Mouse (Mus musculus) leukemia stem cell, adult 10-12 weeks (primary cell): ENCODE measurements around the gene Zfp655. TPM values are rescaled to one million over a fixed set of nuclear protein-coding genes. Genes with fewer than 3 reads are reported as not detected.

Experiments
- polyA plus RNA-seq: library from polyadenylated mRNA; stranded (reverse); fragments of >175 nt; gene quantifications from 2 replicates; pipeline ENCODE4 v1.2.3, GENCODE M21; 2012; ENCODE audit warnings: low replicate concordance

Gene Zfp655
- 24.0 and 31.3 TPM in 2 replicates for polyA plus RNA-seq

GRCm38 (mm10) chr5:145231367-145231871 is at the start of gene Zfp655:
Gene Zfp655, plus strand, starts transcription at chr5:145231715.

GRCm38 (mm10) chr5:145191962-145192361 is 39.6 kb upstream of the Zfp655 start, which contains the start of gene Atp5j2:
Gene Atp5j2, minus strand, starts transcription at chr5:145192062.

GRCm38 (mm10) chr5:145201321-145201991 is 30.1 kb upstream of the Zfp655 start, which contains the start of gene Zkscan14:
Gene Zkscan14, minus strand, starts transcription at chr5:145201868.

GRCm38 (mm10) chr5:145203936-145204691 is 27.4 kb upstream of the Zfp655 start, which contains the start of gene Zkscan5:
Gene Zkscan5, plus strand, starts transcription at chr5:145204562.

GRCm38 (mm10) chr5:145280371-145281143 is 49.0 kb downstream of the Zfp655 start, which contains the start of gene Zscan25:
Gene Zscan25, plus strand, starts transcription at chr5:145280500.

Other genes with a start within 250 kb of the Zfp655 start
- gene Gm4871, start 199.0 kb upstream of the Zfp655 start, polyA plus RNA-seq: not detected in 2 replicates
- 0.21 TPM in 1 of 2 replicates, not detected in the other for gene 1700018F24Rik, start 188.7 kb upstream of the Zfp655 start, polyA plus RNA-seq
- 13.5 and 61.3 TPM in 2 replicates for gene Arpc1a, start 147.9 kb upstream of the Zfp655 start, polyA plus RNA-seq
- gene Kpna7, start 147.7 kb upstream of the Zfp655 start, polyA plus RNA-seq: not detected in 2 replicates
- 303 and 531 TPM in 2 replicates for gene Arpc1b, start 117.5 kb upstream of the Zfp655 start, polyA plus RNA-seq
- gene Pdap1, start 91.5 kb upstream of the Zfp655 start, polyA plus RNA-seq: 56.5 and 194 TPM in 2 replicates
- 3.0 and 4.0 TPM in 2 replicates for gene Bud31, start 91.4 kb upstream of the Zfp655 start, polyA plus RNA-seq
- 23.7 and 32.9 TPM in 2 replicates for gene Ptcd1, start 64.6 kb upstream of the Zfp655 start, polyA plus RNA-seq
- gene Cpsf4, start 64.5 kb upstream of the Zfp655 start, polyA plus RNA-seq: 134 and 150 TPM in 2 replicates
- gene Atp5j2, start 39.7 kb upstream of the Zfp655 start, polyA plus RNA-seq: 9.1 and 42.9 TPM in 2 replicates
- 1.1 and 2.7 TPM in 2 replicates for gene Zkscan14, start 29.8 kb upstream of the Zfp655 start, polyA plus RNA-seq
- gene Zkscan5, start 27.2 kb upstream of the Zfp655 start, polyA plus RNA-seq: 0.57 and 3.2 TPM in 2 replicates
- gene Zscan25, start 48.8 kb downstream of the Zfp655 start, polyA plus RNA-seq: 36.7 and 43.3 TPM in 2 replicates
- gene Cyp3a57, start 113.6 kb downstream of the Zfp655 start, polyA plus RNA-seq: not detected in 2 replicates
- gene Cyp3a16, start 238.0 kb downstream of the Zfp655 start, polyA plus RNA-seq: not detected in 2 replicates